In the genomic region with DNA sequence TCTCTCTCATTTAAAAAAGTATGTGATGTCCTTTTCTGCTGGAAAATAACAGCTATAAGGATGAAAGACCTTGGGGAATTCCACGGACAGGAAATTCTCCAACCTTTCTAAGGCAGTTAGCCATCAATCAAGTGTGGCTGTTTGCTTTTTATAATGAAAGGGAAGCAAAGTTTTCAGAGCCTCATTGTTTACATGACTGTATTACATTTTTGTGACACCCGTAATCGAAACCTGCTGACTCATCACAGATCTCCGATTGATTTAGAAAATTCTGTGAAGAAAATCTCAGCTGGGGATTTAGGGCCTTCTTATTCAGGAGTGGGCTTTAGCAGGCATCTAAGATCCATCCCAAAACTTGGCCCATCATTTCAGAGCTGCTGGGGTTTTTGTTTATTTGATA, we compare ENCODE assay signal across 11 mouse cellular contexts.
DNase-seq lines count a peak whose midpoint lies in the region; ATAC-seq and TF ChIP-seq lines count a peak whose summit lies in the region.
"Had no signal": no experiment of that assay in that cellular context is flagged by ENCODE, and none has a peak within 500 bp of the region (broad histone marks: within the 10 kb centered on the region; RNA-seq: fewer than 3 reads in every experiment).

No protein-coding gene starts in this region.

- H3K4me3 ChIP-seq in kidney, adult 2 months (ENCODE audit: insufficient read depth, low read depth, low read length), result no peak overlapping the region
- peak overlapping the region; percentile 60 for H3K4me3 ChIP-seq in megakaryocyte, embryonic 14.5 days (replicated peaks)
- H3K4me3 ChIP-seq in embryonic facial prominence, embryonic 10.5 days, result no peak overlapping the region
- H3K4me3 ChIP-seq in myocyte, result no peak overlapping the region
- H3K4me3 ChIP-seq: forebrain, embryonic 10.5 days; heart, embryonic 13.5 days; hindbrain, embryonic 13.5 days had no signal

- no peak overlapping the region for H3ac ChIP-seq in myocyte (ENCODE audit: control insufficient read depth, insufficient read length)

- H3K27ac ChIP-seq in kidney, adult 2 months (ENCODE audit: insufficient read depth, low read depth, low read length), result no peak overlapping the region
- H3K27ac ChIP-seq in embryonic facial prominence, embryonic 10.5 days (replicated peaks), result peak overlapping the region; percentile 30; the same call in 1 of the 2 replicates
- H3K27ac ChIP-seq: heart, embryonic 13.5 days; hindbrain, embryonic 13.5 days had no signal

- no peaks in the 10 kb centered on the region for H3K79me2 ChIP-seq in myocyte (ENCODE audit: control insufficient read depth, insufficient read depth)

- DNase-seq in kidney, adult 2 months, result peak; percentile 24
- DNase-seq in kidney, postnatal 14 days, result no peak
- no peak for DNase-seq in embryonic facial prominence, embryonic 10.5 days (ENCODE audit: low spot score)
- no peak for DNase-seq in retina, postnatal 1 day
- DNase-seq: lung, postnatal 4 days had no signal

- peaks cover 7% of the 10 kb centered on the region for H3K4me1 ChIP-seq in kidney, adult 2 months (ENCODE audit: control insufficient read depth, insufficient read depth, low read length)
- H3K4me1 ChIP-seq in megakaryocyte, embryonic 14.5 days, result peaks cover 11% of the 10 kb centered on the region
- peaks cover 22% of the 10 kb centered on the region for H3K4me1 ChIP-seq in embryonic facial prominence, embryonic 10.5 days

- H3K9me3 ChIP-seq in megakaryocyte, embryonic 14.5 days, result no peaks in the 10 kb centered on the region
- H3K9me3 ChIP-seq in embryonic facial prominence, embryonic 10.5 days, result no peaks in the 10 kb centered on the region
- H3K9me3 ChIP-seq: forebrain, embryonic 10.5 days; heart, embryonic 13.5 days; hindbrain, embryonic 13.5 days had no signal

- peak overlapping the region; percentile 55 for H3K4me2 ChIP-seq in myocyte (ENCODE audit: low read depth)
- H3K4me2 ChIP-seq: heart, embryonic 13.5 days; hindbrain, embryonic 13.5 days had no signal

- no peaks in the 10 kb centered on the region for H3K27me3 ChIP-seq in kidney, adult 2 months (replicated peaks; ENCODE audit: control insufficient read depth, insufficient read depth, low read length)
- H3K27me3 ChIP-seq in megakaryocyte, embryonic 14.5 days (replicated peaks), result peaks cover 25% of the 10 kb centered on the region
- H3K27me3 ChIP-seq in embryonic facial prominence, embryonic 10.5 days (replicated peaks; ENCODE audit: low read depth, poor library complexity, severe bottlenecking), result no peaks in the 10 kb centered on the region
- H3K27me3 ChIP-seq in myocyte (ENCODE audit: control insufficient read depth, insufficient read depth, insufficient read length), result peaks cover 19% of the 10 kb centered on the region

- no peak for TF ChIP-seq POLR2A in kidney, adult 2 months (IDR thresholded peaks at IDR 0.05; ENCODE audit: low read depth, low read length)
- TF ChIP-seq POLR2A in myocyte (IDR thresholded peaks at IDR 0.05; ENCODE audit: insufficient read length, low read depth), result no peak

- H3K36me3 ChIP-seq in kidney, adult 2 months (ENCODE audit: control insufficient read depth, insufficient read depth, low read length), result no peaks in the 10 kb centered on the region
- H3K36me3 ChIP-seq in megakaryocyte, embryonic 14.5 days (replicated peaks; ENCODE audit: low read length), result no peaks in the 10 kb centered on the region
- H3K36me3 ChIP-seq in embryonic facial prominence, embryonic 10.5 days (replicated peaks), result no peaks in the 10 kb centered on the region
- no peaks in the 10 kb centered on the region for H3K36me3 ChIP-seq in myocyte (ENCODE audit: control insufficient read depth, insufficient read depth)
- H3K36me3 ChIP-seq: forebrain, embryonic 10.5 days; heart, embryonic 13.5 days; hindbrain, embryonic 13.5 days had no signal

- ATAC-seq in megakaryocyte, adult 5-6 weeks (ENCODE audit: poor library complexity, severe bottlenecking), result no peak

- WGBS in kidney, adult 2 months, result 27% methylated on average over 4 of the region's 4 CpGs
- WGBS in embryonic facial prominence, embryonic 10.5 days, result 52% methylated on average over 4 of the region's 4 CpGs

- no peak for TF ChIP-seq CTCF in kidney, adult 2 months (conservative IDR thresholded peaks at IDR 0.05; ENCODE audit: insufficient read depth, insufficient read length, low read depth, low read length)

TF ChIP-seq in myocyte, 11 proteins besides CTCF, POLR2A, EP300 and RAD21:
- TF ChIP-seq MYOG (IDR thresholded peaks at IDR 0.05; ENCODE audit: control insufficient read depth in 1 of 3, insufficient read depth in 1 of 3, insufficient read length in 2 of 3, low read depth in 2 of 3) (no peak), MAX (IDR thresholded peaks at IDR 0.05; ENCODE audit: low read depth) (no peak), REST (IDR thresholded peaks at IDR 0.05; ENCODE audit: insufficient read depth, insufficient read length) (no peak), TCF12 (IDR thresholded peaks at IDR 0.05; ENCODE audit: insufficient read depth, poor library complexity, severe bottlenecking) (no peak), USF1 (IDR thresholded peaks at IDR 0.05; ENCODE audit: low read depth) (no peak), SRF (IDR thresholded peaks at IDR 0.05; ENCODE audit: control insufficient read depth, insufficient read length, low read depth) (no peak), POLR2AphosphoS2 (IDR thresholded peaks at IDR 0.05; ENCODE audit: insufficient read length, low read depth) (no peak), TCF3 (IDR thresholded peaks at IDR 0.05; ENCODE audit: insufficient read length, low read depth) (no peak), MYOD1 (IDR thresholded peaks at IDR 0.05; ENCODE audit: control insufficient read depth in 1 of 3, insufficient read length in 2 of 3, low read depth in 2 of 3) (no peak), CEBPB (IDR thresholded peaks at IDR 0.05; ENCODE audit: insufficient read depth, poor library complexity, severe bottlenecking) (no peak), E2F4 (IDR thresholded peaks at IDR 0.05; ENCODE audit: insufficient read depth) (no peak)
